In the genomic region with DNA sequence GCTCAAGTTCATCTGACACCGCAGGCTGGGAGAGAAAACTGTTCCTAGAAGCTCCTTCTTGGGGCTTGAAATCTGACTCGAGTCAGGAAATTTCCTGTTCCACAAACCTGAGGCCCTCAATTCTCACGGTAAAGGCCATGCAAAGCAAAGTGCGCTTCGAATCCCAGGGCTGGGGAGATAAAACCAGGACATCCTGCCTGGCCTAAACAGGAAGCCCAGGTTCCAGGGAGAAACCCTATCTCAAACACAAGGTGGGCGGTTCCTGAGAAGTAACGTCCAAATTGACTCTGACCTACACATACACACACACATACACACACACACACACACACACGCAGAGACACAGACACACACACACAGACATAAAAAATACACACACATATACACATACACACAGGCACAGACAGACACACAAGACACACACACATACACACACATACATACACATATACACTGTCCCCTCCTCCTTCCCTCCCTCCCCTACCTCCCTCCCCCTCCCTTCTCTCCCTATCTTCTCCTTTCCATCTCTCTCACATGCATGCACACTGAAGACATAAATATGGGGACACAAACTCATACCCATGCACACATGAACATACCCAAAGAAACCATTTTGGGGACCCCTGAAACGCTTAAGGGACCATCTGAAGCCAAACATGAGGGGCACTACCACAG, we compare ENCODE assay signal across 11 mouse cellular contexts. TPM values are rescaled to one million over a fixed set of nuclear protein-coding genes. Genes with fewer than 3 reads are reported as not detected.
A peak's percentile ranks its signal among the peaks of the same experiment; 100 is the strongest.
DNase-seq lines count a peak whose midpoint lies in the region; ATAC-seq and TF ChIP-seq lines count a peak whose summit lies in the region.
"Had no signal": no experiment of that assay in that cellular context is flagged by ENCODE, and none has a peak within 500 bp of the region (broad histone marks: within the 10 kb centered on the region; RNA-seq: fewer than 3 reads in every experiment).

No protein-coding gene starts in this region.

- no peak overlapping the region for H3K4me3 ChIP-seq in heart, embryonic 13.5 days
- H3K4me3 ChIP-seq in lung, postnatal 0 days (ENCODE audit: low read depth, low read length): no peak overlapping the region
- no peak overlapping the region for H3K4me3 ChIP-seq in bone marrow, adult 2 months (replicated peaks; ENCODE audit: control insufficient read depth, low read depth, low read length)
- H3K4me3 ChIP-seq in liver, postnatal 0 days (ENCODE audit: low read depth, low read length): peak overlapping the region; percentile 3; the same call in 1 of the 2 replicates
- H3K4me3 ChIP-seq: left cerebral cortex, adult 2 months had no signal

- no peak for TF ChIP-seq CTCF in lung, postnatal 0 days (IDR thresholded peaks at IDR 0.05)
- no peak for TF ChIP-seq CTCF in bone marrow, adult 2 months (IDR thresholded peaks at IDR 0.05; ENCODE audit: control insufficient read depth, insufficient read depth, low read length)
- TF ChIP-seq CTCF in liver, postnatal 0 days (IDR thresholded peaks at IDR 0.05; ENCODE audit: low read depth): no peak

- H3K36me3 ChIP-seq in heart, embryonic 13.5 days: no peaks in the 10 kb centered on the region
- no peaks in the 10 kb centered on the region for H3K36me3 ChIP-seq in lung, postnatal 0 days (ENCODE audit: insufficient read depth, low read length)
- H3K36me3 ChIP-seq in liver, postnatal 0 days (replicated peaks; ENCODE audit: insufficient read depth, low read length): no peaks in the 10 kb centered on the region

- WGBS in heart, embryonic 13.5 days: 48% methylated on average over 9 of the region's 9 CpGs
- WGBS in lung, postnatal 0 days: 54% methylated on average over 9 of the region's 9 CpGs
- whole genome bisulfite sequencing in bone marrow, adult 2 months: 47% methylated on average over 9 of the region's 9 CpGs
- WGBS in liver, postnatal 0 days (ENCODE audit: insufficient replicate concordance): 43% methylated on average over 9 of the region's 9 CpGs

- intact Hi-C loops in heart, postnatal 14 days (cut with DNase I): no loop called here

- peaks cover 71% of the 10 kb centered on the region for H3K4me1 ChIP-seq in heart, embryonic 13.5 days
- H3K4me1 ChIP-seq in lung, postnatal 0 days (ENCODE audit: insufficient read depth, low read depth, low read length): peaks cover 28% of the 10 kb centered on the region; the same call in 1 of the 2 replicates
- peaks cover 9% of the 10 kb centered on the region for H3K4me1 ChIP-seq in bone marrow, adult 2 months (ENCODE audit: control insufficient read depth, insufficient read depth, low read length)
- H3K4me1 ChIP-seq in liver, postnatal 0 days (ENCODE audit: insufficient read depth): peaks cover 61% of the 10 kb centered on the region

- no peak overlapping the region for H3K9ac ChIP-seq in heart, embryonic 13.5 days
- no peak overlapping the region for H3K9ac ChIP-seq in lung, postnatal 0 days (replicated peaks; ENCODE audit: low read depth)
- no peak overlapping the region for H3K9ac ChIP-seq in liver, postnatal 0 days (replicated peaks)

- DNase-seq in heart, postnatal 14 days: no peak
- DNase-seq in lung, postnatal 0 days (ENCODE audit: low spot score): no peak
- DNase-seq in lung, postnatal 4 days: no peak
- DNase-seq in liver, postnatal 0 days: no peak
- DNase-seq in urinary bladder, adult 2 months (ENCODE audit: low spot score): no peak
- DNase-seq: lung, postnatal 10 days; right cerebral cortex, postnatal 25 days had no signal

- H3K4me2 ChIP-seq in heart, embryonic 13.5 days: no peak overlapping the region
- no peak overlapping the region for H3K4me2 ChIP-seq in lung, postnatal 0 days (replicated peaks; ENCODE audit: low read depth, low read length)
- H3K4me2 ChIP-seq in liver, postnatal 0 days (ENCODE audit: low read depth, low read length): peak overlapping the region; percentile 1

- TF ChIP-seq EP300 in lung, postnatal 0 days (IDR thresholded peaks at IDR 0.05): peak; percentile 47; the same call in 1 of the 2 replicates
- no peak; the same call in 1 of the 2 replicates for TF ChIP-seq EP300 in liver, postnatal 0 days (IDR thresholded peaks at IDR 0.05; ENCODE audit: low read depth)

- H3K27me3 ChIP-seq in heart, embryonic 13.5 days (replicated peaks): no peaks in the 10 kb centered on the region
- H3K27me3 ChIP-seq in lung, postnatal 0 days (replicated peaks; ENCODE audit: insufficient read depth, low read length): no peaks in the 10 kb centered on the region
- no peaks in the 10 kb centered on the region for H3K27me3 ChIP-seq in liver, postnatal 0 days (ENCODE audit: insufficient read depth, low read length)

- no peaks in the 10 kb centered on the region for H3K9me3 ChIP-seq in heart, embryonic 13.5 days
- no peaks in the 10 kb centered on the region for H3K9me3 ChIP-seq in lung, postnatal 0 days (ENCODE audit: low read length)
- no peaks in the 10 kb centered on the region for H3K9me3 ChIP-seq in liver, postnatal 0 days (ENCODE audit: low read length)

- peak overlapping the region; percentile 67 for H3K27ac ChIP-seq in heart, embryonic 13.5 days (replicated peaks)
- H3K27ac ChIP-seq in lung, postnatal 0 days (ENCODE audit: low read length): 0 out of 2 replicates have a peak overlapping the region, but pooled peaks have one; percentile 33
- H3K27ac ChIP-seq in bone marrow, adult 2 months (ENCODE audit: control insufficient read depth, insufficient read depth, low read depth, low read length, poor library complexity): 0 out of 2 replicates have a peak overlapping the region, but pooled peaks have one; percentile 36
- H3K27ac ChIP-seq in liver, postnatal 0 days (ENCODE audit: low read depth): peak overlapping the region; percentile 37; the same call in 1 of the 2 replicates
- H3K27ac ChIP-seq: left cerebral cortex, adult 2 months had no signal

- TF ChIP-seq POLR2A in bone marrow, adult 2 months (IDR thresholded peaks at IDR 0.05; ENCODE audit: borderline replicate concordance, control insufficient read depth, low read depth, low read length): no peak

- ATAC-seq in heart, embryonic 13.5 days (ENCODE audit: extremely low read depth, insufficient number of reproducible peaks, low FRiP score, low TSS enrichment): no peak
- ATAC-seq in lung, postnatal 0 days: no peak
- no peak for ATAC-seq in liver, postnatal 0 days
- ATAC-seq: midbrain, embryonic 16.5 days had no signal

RNA-seq across cellular contexts. Expression of a gene that starts 24.3 kb away (rescaled TPM):
- polyA plus RNA-seq in heart, embryonic 13.5 days (2015; fragmentation: Nextera tagmentation; extraction: Ambion mirVana): 11.5 and 11.7 TPM in 2 replicates
- total RNA-seq in heart, postnatal 14 days (2021): 1 to 10 TPM; 6.6 to 7.6 TPM
- 14.5 and 18.0 TPM in 2 replicates for polyA plus RNA-seq in lung, postnatal 0 days (2015; fragmentation: Nextera tagmentation; extraction: Ambion mirVana)
- 31.6 and 151 TPM in 2 replicates for polyA plus RNA-seq in bone marrow, adult 2 months (2011; ENCODE audit: insufficient read depth, insufficient read length, low replicate concordance, missing spikeins)
- polyA plus RNA-seq in liver, postnatal 0 days (2015; fragmentation: Nextera tagmentation; extraction: Ambion mirVana): 7.2 and 8.8 TPM in 2 replicates
- polyA plus RNA-seq in urinary bladder, adult 2 months (2012; rRNA removed): 40.9 and 41.8 TPM in 2 replicates
